Mouse (Mus musculus) stomach, postnatal 0 days (tissue): ENCODE measurements around the gene Arf6.

Source experiments
- CTCF ChIP-seq: IDR thresholded peaks from 2 replicates; pipeline ENCODE4 v1.5.1; 2016; ENCODE audit warnings: antibody characterized with exemption, low read depth, mild to moderate bottlenecking, moderate library complexity
- EP300 ChIP-seq: optimal IDR thresholded peaks from 2 replicates; pipeline ENCODE3; 2016; ENCODE audit warnings: antibody characterized with exemption

- no peak for TF ChIP-seq EP300
- no peak for TF ChIP-seq CTCF
Observed at GRCm38 (mm10) chr12:69420716-69421115, 48.8 kb downstream of the Arf6 start.
